Mouse (Mus musculus) gastrocnemius, postnatal 14 days (tissue): ENCODE results near the gene Tex2. TPM values are rescaled to one million over a fixed set of nuclear protein-coding genes. Genes with fewer than 3 reads are reported as not detected.
A peak's percentile ranks its signal among the peaks of the same experiment; 100 is the strongest.

Experiments used
- DNase-seq: peaks from one replicate; pipeline ENCODE4 v3.0.0; 2021; ENCODE audit warnings: mixed read lengths
- intact Hi-C: fragments of 180-260 bp; cut with DNase I; formaldehyde crosslinking; loops from one replicate; pipeline ENCODE4 v1.15.1; 2025; ENCODE audit warnings: low total_unique reads
- total RNA-seq, 2 experiments: library from RNA; stranded (reverse); gene quantifications; 2 replicates each; pipeline ENCODE4 v1.2.3; 2021

Gene Tex2
- total RNA-seq, 2 experiments from 2014 or later, result 25.2 to 26.5 TPM

DNA sequence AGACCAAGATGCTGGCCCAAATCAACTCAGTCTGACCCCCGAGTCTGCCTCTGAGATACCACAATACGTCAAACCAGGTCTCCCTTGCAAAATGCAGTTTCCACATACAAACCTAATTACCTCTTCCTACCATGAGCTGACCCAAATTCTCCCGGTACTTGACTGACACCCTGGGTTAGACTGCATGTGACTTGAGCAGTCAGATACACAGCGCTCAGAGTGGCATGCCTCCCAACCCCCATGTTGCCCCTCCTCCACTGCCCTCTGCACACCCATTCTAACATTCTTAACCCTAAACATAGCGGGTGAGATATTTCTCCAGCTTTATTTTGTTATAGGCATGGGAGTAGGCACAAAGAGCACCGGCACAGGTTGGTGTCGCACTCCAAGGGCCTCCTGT is 55.8 kb downstream of the Tex2 start:
- no peak for DNase-seq
- intact Hi-C loops, result no loop called here

- intact Hi-C loops, result no loop called here
These were observed 56.5 kb downstream of the Tex2 start for GRCm38 (mm10) chr11:106556689-106557088.

GRCm38 (mm10) chr11:106555805-106556615 is 57.2 kb downstream of the Tex2 start:
- intact Hi-C loops, result no loop called here
- DNase-seq, result no peak

More at GRCm38 (mm10) chr11:106556689-106557088, 56.5 kb downstream of the Tex2 start:
- DNase-seq, result no peak

- intact Hi-C loops, result no loop called here
- DNase-seq, result no peak
These were observed 62.8 kb downstream of the Tex2 start for GRCm38 (mm10) chr11:106550398-106550797.

- intact Hi-C loops, result no loop called here
- no peak for DNase-seq
These were observed 67.1 kb downstream of the Tex2 start for GRCm38 (mm10) chr11:106546081-106546480.

- DNase-seq, result no peak
- intact Hi-C loops, result no loop called here
These were observed 68.3 kb downstream of the Tex2 start for GRCm38 (mm10) chr11:106544916-106545315.

- intact Hi-C loops, result no loop called here
- DNase-seq, result no peak
These were observed 69.1 kb downstream of the Tex2 start for GRCm38 (mm10) chr11:106544133-106544532.

GRCm38 (mm10) chr11:106543006-106543405 is 70.2 kb downstream of the Tex2 start:
- DNase-seq, result no peak
- intact Hi-C loops, result no loop called here

DNA sequence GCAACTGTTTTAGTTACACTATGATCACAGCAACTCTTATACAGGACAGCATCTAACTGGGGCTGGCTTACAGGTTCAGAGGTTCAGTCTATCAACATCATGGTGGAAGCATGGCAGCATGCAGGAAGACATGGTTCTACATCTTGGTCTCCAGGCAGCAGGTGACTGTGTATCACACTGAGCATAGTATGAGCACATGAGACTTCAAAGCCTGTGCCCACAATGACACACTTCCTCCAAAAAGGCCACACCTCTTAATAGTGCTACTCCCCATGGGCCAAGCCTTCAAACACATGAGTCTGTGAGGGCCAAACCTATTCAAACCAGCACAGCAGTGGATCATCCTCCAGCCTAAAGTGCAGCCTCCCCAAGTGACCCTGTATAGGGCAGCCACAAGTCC is 70.8 kb downstream of the Tex2 start:
- intact Hi-C loops, result no loop called here
- no peak for DNase-seq

DNA sequence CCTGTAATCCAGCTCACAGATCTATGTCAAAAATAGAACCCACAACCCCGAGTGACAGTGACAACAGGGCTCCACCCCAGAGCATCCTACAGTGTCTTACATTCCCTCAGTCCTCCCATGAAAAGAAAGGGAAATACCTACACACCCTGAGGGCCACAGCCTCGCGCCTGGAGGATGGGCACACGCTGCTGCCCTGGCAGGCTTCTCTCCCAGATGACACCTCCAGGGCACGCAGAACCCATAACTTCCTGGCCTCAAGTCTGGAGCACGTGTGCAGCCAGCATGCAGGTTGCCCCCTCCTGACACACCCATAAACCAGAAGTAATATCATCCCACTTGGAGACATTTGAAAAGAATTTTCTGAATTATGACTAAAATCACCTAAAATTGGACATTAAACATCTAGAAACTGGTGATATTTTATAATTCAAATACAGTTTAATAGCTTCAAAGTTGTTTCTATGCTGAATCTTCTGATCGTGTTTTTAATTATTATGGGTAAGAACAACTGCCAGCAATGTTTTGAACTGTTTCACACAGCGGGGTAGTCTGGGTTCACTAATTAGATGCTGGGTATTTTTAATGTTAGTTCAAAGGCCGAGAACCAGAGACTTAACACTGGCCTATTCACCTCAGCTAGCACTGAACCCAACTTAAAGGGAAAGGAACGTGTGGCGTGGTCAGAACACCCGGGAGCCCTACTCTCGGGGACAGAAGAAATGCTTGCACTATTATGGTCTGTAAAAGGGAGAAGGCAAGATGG is 72.5 kb downstream of the Tex2 start:
- intact Hi-C loops, result no loop called here
- no peak for DNase-seq

GRCm38 (mm10) chr11:106536253-106536912 is 76.8 kb downstream of the Tex2 start:
- intact Hi-C loops, result no loop called here

DNA sequence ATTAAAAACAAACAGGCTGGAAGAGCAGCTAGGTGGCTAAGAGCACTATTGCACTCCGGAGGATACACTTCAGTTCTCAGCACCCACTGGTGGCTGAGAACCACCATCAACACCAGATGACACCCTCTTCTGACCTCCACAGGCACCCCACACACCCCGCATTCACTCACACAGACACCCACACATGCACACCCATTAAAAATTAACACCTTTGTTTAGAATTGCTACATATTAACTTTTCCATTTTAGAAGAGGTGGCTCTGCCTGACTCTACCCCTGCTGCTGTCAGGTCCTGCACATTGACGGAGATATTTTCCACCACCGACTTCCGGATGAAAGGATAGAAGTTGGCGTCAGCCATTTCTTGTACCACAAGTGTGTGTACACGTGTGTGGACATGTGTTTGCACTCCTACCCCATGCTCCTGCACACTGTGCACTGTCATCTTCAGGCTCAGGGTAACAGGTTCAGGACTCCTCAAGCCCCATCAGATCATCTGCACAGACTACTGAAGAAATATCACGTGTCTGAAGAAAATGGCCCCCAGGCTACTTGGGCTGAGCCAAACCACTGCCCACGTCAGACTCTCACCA is 77.5 kb downstream of the Tex2 start:
- intact Hi-C loops, result no loop called here
- no peak for DNase-seq

More at GRCm38 (mm10) chr11:106536253-106536912, 76.8 kb downstream of the Tex2 start:
- no peak for DNase-seq

DNA sequence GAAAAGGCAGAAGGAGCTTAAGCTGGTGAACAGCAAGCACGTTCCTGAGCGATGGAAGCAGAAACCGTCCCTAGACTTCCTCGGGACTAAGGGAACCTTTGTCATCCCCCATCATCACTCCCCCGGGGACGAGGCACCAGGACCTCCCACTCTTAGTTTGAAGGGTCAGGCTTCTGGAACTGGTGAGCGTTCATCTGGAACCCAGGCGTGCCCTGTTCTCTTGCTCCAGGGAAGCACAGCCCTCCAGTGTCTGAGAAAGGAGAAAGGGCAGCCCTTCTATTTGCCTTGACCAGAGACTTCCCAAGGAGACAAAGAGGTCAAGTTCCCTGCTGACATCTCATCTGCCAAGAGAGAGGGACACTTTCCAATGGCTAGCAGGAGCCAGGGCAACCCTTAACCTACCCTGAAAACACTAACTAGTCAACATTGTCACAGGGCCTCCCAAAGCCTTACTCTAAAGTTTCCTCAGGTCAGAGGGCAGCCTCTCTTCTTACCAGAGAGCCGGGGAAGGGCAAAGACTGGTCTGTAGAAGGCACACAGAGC is 80.9 kb downstream of the Tex2 start:
- DNase-seq, result no peak
- intact Hi-C loops, result no loop called here

DNA sequence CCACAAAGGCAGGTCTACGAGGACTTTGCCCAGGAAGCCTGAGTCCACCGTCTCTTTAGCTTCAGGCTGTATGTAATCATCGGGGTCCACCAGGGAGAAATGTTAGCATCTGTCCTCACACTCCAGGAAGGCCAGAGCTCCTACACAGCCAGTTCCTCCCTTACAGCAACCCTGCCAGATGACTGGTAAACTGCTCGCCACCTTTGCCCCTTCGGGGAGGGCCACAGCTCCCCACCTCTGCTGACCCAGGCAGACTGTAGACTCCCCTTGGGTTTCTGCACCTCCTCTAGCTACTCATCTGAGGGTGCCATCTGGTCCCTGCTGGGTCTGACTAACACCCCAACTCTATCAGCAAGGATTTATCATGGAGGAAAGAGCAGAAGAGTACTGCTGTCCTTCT is 83.4 kb downstream of the Tex2 start:
- intact Hi-C loops, result no loop called here
- no peak for DNase-seq

DNA sequence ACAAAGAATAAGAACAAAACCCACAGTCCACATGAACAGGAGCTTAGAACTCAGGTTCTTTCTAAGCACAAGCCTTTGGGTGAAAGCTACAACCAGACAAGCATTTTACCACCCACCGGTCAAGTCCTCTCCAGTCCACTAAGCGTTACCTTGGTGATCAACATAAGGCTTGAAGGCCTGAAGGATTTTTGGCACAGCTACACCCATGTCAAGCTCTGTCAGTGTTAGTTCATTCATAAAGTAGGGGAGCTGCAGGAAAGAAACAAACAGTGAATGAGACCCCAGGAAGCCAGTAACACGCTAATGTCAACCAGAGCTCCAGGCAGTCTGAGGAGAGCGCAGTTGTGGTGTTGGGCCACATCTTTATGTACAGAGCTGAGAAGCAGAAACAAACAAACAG is 84.1 kb downstream of the Tex2 start:
- DNase-seq, result no peak
- intact Hi-C loops, result no loop called here

GRCm38 (mm10) chr11:106527926-106528325 is 85.3 kb downstream of the Tex2 start:
- DNase-seq, result no peak
- intact Hi-C loops, result no loop called here

- intact Hi-C loops, result no loop called here
- DNase-seq, result no peak
These were observed 85.9 kb downstream of the Tex2 start for GRCm38 (mm10) chr11:106527147-106527821.

DNA sequence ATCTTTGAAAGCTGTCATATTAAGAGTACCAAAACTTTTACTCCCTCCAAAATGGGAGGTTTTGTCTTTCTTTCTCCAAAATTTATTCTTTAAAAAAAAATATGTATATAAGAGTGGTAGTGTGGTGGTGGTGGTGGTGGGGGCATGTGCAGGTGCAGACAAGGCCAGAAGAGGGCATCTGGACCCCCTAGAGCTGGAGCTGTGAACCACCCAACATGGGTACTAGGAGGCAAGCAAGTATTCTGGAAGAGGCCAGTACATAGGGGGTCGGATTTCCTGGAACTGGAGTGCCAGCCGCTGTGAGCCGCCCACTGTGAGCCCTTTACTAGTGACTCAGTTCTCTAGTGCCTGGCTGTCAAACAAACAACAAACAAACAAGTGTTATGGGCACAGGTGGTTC is 90.7 kb downstream of the Tex2 start:
- intact Hi-C loops, result no loop called here

DNA sequence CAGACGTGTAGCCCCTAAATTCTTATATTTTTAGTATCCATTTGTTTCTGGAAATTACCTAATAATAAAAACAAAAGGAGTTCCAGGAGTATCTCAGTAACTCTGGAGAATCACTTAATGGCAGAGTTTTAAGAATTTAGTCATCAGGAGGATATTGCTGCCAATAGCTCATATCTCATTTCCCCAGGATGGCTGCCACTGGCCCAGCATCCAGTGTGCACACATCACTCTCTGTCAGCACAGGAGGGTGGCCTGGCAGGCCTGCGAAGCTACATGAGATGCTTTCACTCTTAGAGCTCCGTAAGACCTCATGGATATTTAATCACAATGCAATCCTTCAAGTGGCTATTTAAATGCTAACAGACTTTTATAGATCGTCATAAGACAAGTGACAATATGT is 91.6 kb downstream of the Tex2 start:
- intact Hi-C loops, result no loop called here
- peak; percentile 48 for DNase-seq

More for the DNA sequence above, 90.7 kb downstream of the Tex2 start:
- DNase-seq, result no peak
